Mouse (Mus musculus) urinary bladder, postnatal 4 days (tissue): ENCODE results near the gene Scgb1b10.
"Not testable (repeated sequence)": the region's sequence is repeated elsewhere in the genome, so short reads cannot be mapped to it uniquely, and the experiment has no call there.

ENCODE experiments used
- DNase-seq, 2 experiments: peaks; one replicate each; pipeline ENCODE4 v3.0.0; 2021 to 2022; ENCODE audit warnings: low spot score in 2 of 2

Scgb1b10 gene

DNA sequence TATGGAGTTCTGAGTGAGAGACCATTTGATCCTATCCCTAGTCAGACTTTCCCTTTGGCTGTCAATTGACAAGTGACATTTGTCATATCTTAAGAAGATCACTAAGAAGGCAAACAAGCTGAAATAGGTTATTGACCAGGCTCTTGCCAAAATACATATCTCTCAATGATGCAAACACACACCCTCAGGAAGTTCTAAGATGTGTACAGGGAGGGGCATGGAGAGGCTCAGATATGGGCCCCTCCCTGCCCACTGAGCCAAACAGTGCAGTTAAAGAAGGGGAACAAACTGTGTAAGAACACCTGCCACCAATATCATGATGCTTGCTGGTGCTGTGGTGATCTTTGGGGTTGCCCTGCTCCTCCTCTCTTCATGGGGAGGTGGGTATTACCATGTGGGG, at the start of gene Scgb1b10:
Gene Scgb1b10 (plus strand): TSS at position 301 of the 400 bp plus-strand sequence.
- DNase-seq: not testable (repeated sequence)
